Mouse (Mus musculus) fibroblast of lung, adult 2 months (primary cell): ENCODE results near the gene Rnf152.

Experiments
- DNase-seq: peaks from one replicate; pipeline ENCODE4 v3.0.0-alpha.2; 2011; ENCODE audit warnings: low read depth

Rnf152 gene

DNA sequence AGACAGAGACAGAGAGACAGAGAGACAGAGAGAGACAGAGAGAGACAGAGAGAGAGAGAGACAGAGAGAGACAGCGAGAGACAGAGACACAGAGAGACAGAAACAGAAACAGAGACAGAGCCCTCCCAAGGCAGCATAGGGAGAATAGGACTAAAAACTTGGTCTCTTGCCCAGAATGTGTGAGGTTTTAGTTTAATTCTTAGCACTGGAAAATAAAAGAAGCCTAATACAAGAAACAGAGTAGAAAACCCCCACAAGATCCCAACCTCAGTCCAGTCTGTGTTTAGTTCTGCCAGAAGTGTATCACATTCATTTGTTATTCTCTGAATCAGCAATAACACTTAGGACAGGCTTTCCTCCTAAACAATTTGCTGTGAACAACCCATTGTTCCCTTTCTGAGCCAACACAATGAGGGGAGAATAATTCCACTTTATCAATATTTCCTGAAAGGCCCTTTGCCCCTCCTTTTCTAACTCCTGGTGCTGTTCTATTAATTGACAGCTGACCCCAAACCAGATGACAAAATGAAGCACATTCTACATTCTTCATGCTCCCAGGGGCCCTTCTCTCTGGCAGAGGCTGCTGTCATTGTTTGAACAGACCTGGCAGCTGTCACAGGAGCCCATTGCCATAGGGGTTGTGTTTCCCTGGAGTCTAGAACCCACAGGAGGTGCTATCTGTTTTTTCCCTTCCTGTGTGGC lies 44.5 kb downstream of the Rnf152 start:
- DNase-seq = no peak

- no peak for DNase-seq
Measured at GRCm38 (mm10) chr1:105302164-105302563, 54.3 kb downstream of the Rnf152 start.

GRCm38 (mm10) chr1:105301764-105302163 lies 54.7 kb downstream of the Rnf152 start:
- DNase-seq = no peak

DNA sequence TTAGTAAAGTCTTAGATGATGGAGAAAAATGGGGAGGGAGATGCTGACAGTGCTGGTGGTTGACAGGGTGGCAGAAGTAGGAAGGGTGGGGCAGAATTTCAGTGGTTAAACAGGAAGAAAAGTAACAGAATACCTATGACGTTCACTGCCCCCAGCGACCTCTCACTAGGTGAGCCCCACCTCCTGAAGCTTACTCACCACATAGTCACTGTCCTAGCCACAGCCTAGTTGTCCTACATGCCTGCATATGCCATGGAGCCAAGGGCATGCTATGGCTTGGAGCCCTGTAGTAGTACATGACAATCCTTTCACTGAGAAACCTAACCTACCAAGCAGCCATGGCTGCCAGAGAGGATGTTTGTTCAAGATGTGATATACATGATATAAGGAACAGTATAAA lies 64.7 kb downstream of the Rnf152 start:
- DNase-seq = no peak

DNA sequence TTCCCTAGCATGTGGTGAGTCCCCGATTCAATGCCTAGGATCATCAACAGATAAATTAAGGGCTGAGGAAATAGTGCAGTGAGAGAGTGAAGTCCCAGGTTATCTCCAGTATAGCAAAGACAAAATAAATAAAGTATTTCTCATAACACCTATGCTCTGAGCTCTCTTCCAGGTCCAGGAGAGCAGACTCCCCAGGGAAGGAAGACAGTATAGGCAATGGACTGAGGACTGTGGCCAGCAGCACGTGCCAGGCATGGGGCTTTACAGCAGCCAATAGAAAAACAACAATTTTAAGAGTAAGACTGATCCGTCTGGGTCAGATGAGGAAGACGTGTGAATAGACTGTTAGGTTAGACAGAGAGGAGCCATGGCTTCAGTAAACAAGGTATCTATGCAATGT lies 69.0 kb downstream of the Rnf152 start:
- DNase-seq = no peak

GRCm38 (mm10) chr1:105286906-105287305 lies 69.6 kb downstream of the Rnf152 start:
- no peak for DNase-seq

- DNase-seq = no peak
Measured at GRCm38 (mm10) chr1:105285001-105285400, 71.5 kb downstream of the Rnf152 start.

DNA sequence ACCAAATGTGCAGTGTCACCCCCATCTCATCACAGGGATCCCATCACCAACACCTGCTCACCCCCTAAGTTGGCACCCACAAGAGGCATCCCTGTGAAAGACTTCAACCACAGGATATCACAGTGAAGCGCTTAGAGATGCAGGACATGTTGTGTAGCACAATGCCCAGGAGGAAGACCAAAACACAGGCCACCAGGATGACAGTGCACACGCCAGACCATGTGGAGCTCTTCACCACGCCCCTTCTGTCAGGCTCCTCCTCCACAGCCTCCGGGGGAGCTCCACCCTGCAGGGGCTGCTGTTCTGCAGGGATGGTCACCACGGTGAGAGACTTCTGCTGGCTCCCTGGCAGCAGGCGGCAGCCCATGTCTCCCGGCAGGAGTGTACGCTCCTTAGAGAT lies 72.4 kb downstream of the Rnf152 start:
- DNase-seq = no peak

- DNase-seq = no peak
Measured at GRCm38 (mm10) chr1:105281277-105281676, 75.2 kb downstream of the Rnf152 start.

- no peak for DNase-seq
Measured at GRCm38 (mm10) chr1:105280160-105280559, 76.3 kb downstream of the Rnf152 start.

- DNase-seq = no peak
Measured at GRCm38 (mm10) chr1:105274500-105275194, 81.9 kb downstream of the Rnf152 start.

DNA sequence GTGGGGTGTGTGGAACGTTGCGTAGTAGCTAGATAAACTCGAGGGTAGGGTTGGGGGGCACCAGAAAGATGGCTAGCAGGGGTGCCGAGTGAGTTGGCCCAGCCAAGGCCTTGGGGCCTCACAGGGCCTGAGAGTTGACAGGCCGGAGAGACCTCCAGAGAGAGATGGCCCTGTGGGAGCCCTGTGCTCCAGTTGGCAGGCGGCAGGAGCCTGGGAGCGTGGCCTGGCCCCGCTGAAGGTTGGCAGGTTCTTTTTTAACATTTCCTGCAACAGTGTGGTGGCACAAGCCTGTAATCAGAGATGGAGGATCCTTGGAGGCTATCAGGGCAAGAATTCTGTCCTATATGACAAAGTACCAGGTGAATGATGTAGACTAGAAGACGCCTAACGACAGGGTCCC lies 85.4 kb downstream of the Rnf152 start:
- DNase-seq = no peak

GRCm38 (mm10) chr1:105263283-105264033 lies 93.1 kb downstream of the Rnf152 start:
- no peak for DNase-seq

DNA sequence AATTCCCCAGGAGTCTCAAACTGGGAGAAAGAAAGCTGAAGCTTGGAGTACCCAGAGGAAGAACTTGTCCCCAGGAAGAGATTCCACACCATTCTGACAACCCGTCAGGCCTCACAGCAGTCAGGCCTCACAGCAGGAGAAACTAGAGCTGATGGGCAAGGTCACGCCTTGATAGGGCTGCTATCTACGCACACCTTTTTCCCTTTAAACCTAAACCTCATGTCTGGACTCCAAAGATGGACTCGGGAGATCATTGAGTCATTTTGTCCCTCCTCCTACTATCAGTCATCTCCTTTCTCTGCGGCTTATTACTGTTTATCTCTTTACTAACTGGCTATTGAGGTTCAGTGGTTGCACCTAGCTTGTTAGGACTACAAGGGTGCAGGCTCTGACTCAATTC lies 96.3 kb downstream of the Rnf152 start:
- no peak for DNase-seq

- no peak for DNase-seq
Measured at GRCm38 (mm10) chr1:105257199-105257598, 99.3 kb downstream of the Rnf152 start.

DNA sequence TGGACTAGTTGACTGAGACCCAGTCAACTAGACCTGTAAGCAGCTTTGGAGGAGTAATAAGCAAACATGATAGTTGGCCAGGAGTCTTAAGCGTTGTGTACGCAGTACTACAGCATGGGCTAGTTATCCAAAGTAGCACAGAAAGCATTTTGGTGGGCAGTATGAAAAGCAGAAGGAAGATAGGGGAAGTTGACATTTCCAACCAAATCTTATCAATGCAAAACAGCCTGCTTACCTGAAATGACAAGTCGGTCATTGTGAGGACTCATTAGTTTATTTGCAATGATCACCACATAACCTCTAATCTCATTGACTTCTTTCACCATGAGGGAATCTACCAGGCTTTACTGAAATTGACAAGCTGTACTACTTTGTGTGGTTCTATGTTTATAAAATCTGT lies 107.3 kb downstream of the Rnf152 start:
- no peak for DNase-seq

DNA sequence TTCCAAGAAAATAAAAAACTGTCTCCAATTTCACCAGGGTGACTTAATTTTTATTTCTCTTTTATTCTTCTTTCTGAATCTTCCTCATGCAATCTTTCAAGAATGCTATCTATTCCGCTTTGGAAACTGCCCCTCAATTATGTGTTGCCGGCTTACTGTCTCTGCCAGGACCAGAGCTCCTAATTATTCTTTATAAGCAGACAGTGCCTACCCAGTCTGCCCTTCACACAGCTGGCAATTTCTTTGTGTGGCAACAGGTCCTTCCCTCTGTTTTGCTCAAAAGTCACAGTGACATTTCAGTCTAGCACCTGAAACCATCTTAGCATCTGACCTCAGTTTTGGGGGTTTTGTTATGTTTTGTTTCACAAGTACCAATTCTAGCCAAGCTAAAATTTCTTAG lies 109.9 kb downstream of the Rnf152 start:
- DNase-seq = no peak

- DNase-seq = no peak
Measured at GRCm38 (mm10) chr1:105246075-105246574, 110.4 kb downstream of the Rnf152 start.

- DNase-seq = no peak
Measured at GRCm38 (mm10) chr1:105243359-105244142, 113.0 kb downstream of the Rnf152 start.

DNA sequence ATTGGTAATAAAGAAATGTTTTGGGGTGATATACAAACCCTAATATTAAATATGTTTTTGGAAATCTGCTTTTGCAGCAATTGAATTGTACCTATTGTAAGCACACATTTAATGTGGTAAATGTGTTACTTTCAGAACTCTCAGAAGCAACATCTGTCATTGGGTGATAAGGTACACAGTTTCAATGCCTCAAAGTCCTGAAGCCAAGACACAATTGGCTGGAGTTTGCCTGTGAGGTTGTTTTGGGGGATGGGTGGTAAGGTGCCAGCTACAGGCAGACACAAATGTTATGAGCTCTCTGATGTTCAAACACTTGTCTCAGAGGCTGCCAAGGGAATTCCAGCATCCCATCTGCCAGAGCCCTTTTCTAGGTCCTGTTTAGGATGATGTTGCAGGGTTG lies 116.3 kb downstream of the Rnf152 start:
- DNase-seq = no peak
